Mouse (Mus musculus) brain, embryonic 18.5 days (tissue): Measurements from ENCODE around the gene Pbp2.

Experiments used
- DNase-seq: peaks from one replicate; pipeline ENCODE4 v3.0.0-alpha.2; 2012; ENCODE audit warnings: low read depth, low spot score

The Pbp2 gene

DNA sequence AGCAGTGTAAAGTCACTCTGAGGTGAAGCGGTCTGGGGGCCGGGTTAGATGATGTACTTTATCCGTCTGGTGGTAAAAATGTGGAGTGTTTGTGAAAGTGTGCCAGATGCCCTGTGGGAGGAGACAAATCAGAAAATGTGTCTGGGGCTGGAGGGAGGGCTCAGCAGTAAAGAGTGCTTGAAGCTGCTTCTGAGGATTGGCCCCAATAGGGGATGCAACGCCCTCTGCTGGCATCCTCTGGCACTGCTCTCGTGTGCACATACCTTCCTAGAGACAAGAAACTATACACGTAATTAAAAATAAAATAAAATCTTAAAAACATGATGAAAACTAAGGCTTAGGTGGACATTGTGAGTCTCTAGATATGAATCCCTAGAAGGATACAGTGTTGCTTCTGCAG is 49.8 kb downstream of the Pbp2 start:
- no peak for DNase-seq
